Mouse (Mus musculus) c-Kit-positive CD71-negative TER-119-negative erythroid progenitor cells, embryonic 14.5 days (primary cell): ENCODE results near the gene Rnf144a.
A peak's percentile ranks its signal among the peaks of the same experiment; 100 is the strongest.
"Not testable (repeated sequence)": the region's sequence is repeated elsewhere in the genome, so short reads cannot be mapped to it uniquely, and the experiment has no call there.

Experiments used
- DNase-seq: peaks from one replicate; pipeline ENCODE4 v3.0.0-alpha.2; 2013; ENCODE audit warnings: low read depth

Rnf144a gene

DNA sequence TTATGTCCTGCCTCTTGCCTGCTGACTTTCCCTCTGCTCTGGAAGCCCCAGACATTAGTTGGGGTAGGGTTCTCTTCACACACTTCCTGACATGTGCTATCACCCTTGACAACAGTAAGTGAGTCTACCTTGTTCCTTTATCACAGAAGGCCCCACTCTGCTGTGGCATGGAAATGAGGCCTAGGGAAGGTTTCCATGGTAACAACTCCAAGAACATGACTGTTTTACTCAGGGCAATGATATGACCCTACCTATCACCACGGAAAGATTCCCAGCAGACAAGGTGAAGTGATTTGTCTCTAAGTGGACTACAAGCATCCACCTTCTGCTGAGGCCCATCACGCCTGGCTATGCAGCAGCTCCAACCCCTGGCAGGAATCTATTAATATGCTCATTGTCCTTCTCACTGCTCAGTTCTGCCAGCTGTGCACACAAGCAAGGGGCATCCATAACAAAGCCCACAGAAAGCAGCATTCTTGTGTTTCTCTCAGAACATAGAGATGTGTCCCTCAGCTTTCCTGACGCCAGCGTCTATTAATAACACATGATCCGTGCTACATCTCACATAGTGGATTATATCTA is 91.2 kb downstream of the Rnf144a start:
- DNase-seq, result no peak

DNA sequence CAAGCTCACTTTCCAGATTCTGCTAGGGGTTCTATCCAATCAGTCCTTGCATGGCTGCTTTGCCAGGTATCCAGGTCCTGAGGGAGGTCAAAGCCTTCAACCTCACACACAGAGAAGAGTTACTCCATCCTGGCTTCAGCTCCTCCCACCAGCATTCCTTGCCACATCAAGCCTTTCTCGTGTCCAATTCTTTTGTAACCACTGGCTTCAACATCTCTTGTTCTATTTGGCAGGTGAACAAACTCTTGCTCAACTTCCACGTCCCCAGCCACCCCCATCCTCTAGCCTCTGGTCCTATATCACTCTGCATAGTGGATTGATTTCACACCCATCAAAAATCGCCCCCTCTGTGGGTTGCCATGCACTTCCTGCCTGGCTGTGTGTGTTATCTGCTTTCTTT is 98.8 kb downstream of the Rnf144a start:
- no peak for DNase-seq

DNA sequence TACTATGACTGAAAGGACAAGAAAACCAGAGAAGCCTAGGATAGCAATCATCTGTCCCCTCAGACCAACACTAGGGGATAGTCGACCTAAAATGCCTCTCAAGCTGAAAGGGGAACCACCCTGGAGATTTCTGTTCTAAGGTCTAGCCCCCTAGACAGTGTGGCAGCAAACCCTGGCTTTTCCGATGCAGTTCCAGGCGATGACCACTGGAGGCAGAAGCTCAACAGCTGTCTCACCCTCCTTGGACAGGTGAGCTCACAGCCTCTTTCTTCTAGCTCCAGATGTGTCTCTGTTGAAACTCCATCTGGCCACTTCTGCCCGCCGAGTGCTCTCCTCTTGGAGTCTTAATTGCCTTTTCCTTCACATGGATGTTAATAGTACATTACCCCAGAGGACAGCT is 100.1 kb downstream of the Rnf144a start:
- peak; percentile 28 for DNase-seq

DNA sequence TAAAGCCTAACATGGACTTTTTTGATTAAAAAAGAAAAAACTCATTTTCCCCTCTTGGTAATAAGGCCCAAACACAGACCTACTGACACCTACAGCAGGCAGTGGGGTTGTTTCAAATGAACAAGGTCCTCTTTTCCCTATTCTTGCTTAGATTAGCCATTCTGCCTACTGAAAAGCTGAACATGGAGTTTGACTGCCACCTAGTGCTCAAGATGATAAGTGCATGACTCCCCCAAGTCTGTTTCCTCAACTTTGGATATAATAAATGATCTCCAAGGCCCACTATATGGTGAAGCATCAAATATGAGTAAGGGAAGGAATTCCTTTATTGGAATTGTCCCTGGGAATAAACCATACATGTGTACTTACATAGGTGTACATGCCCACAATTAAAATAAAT is 103.5 kb downstream of the Rnf144a start:
- DNase-seq, result peak; percentile 36

DNA sequence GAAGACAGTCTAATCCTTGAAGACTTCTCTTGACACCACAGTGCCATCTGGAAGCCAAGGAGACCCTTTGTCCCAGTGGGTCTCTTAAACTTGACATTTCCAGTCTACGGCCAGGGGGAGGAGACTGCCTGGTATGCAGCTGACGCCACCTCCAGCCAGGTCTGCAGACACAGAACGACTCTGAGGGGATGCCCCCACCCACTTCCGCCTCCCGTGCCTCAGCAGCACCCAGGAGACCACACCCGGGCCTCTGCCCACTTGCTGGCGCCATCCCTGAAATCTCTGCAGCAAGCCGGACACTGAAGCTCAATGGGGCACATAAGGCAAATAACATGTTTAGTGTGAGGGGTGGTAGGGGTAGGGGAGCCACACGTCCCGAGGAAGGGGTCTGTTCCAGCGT is 104.8 kb downstream of the Rnf144a start:
- DNase-seq, result no peak

DNA sequence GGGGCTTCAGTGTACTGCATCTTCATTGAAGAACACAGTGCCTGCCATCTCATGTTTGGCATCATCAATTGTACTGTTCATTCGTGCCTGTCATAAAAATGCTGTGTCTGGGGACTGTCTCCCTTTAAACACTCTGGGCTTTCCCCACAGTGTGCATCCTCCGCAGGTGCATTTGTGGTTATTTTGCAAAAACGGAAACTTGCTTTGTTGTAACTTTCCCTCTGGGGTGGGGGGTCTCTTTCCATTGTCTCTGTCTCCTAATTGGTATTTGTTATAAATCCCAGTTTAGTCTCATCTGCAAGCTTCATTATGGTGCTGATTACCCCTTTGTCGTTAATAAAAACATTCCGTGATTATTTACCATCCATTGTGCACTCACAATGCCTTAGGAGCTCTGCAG is 112.2 kb downstream of the Rnf144a start:
- DNase-seq, result no peak

DNA sequence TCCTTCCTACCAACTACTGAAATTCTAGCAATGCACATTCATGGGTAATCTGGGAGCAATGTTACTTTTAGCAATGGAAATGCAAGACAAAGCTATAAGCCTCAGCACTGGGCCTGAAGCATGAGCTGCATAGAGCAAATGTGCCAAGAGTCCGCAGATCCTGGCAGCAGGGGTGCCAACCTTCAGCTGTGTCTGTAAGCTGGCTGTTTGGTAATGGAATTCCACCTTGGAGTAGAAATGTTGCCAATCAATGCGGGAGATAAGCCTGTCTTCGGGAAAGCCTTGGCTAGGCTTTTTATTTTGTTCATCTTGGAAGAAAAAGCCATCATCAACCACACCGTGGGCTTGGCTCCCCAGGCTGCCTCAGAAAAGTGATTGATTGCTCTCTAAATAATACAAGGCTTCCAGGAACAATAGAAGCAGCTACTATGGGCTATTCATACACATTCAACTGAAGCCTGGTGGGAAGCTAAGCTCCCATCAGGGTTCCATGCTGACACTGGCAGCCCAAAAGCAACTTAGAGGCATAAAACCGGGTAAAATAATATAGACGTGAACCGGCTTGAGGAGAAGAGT is 115.5 kb downstream of the Rnf144a start:
- no peak for DNase-seq

DNA sequence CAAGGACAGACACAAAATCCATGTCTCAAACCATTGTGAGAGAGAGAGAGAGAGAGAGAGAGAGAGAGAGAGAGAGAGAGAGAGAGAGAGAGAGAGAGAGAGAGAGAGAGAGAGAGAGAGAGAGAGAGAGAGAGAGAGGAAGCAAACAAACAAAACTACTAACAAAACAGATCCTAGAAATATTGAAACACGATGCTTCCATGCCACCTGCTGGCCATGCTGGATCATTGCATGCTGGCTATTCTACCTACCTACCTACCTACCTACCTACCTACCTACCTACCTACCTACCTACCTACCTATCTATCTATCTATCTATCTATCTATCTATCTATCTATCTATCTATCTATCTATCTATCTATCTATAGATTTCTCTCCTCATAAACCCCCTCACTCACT is 119.1 kb downstream of the Rnf144a start:
- DNase-seq, result not testable (repeated sequence)

DNA sequence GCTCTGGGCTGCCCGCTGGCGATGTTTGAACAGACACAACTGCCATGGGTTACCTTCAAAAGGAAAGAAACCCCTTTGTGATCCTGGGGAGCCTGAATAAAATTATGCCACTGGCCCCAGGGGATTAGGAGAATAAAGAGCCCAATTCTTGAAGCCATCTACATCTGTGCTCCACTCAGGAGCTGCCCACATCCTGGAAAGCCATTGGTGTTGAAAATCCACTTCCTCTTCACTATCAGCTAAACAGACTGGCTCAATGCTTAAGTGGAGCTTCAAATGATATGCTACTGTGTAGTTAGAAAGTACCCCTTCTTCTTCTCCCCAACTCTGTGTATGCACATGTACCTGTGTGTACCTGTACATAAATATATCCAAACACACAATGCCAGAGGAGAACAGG is 125.9 kb downstream of the Rnf144a start:
- no peak for DNase-seq

DNA sequence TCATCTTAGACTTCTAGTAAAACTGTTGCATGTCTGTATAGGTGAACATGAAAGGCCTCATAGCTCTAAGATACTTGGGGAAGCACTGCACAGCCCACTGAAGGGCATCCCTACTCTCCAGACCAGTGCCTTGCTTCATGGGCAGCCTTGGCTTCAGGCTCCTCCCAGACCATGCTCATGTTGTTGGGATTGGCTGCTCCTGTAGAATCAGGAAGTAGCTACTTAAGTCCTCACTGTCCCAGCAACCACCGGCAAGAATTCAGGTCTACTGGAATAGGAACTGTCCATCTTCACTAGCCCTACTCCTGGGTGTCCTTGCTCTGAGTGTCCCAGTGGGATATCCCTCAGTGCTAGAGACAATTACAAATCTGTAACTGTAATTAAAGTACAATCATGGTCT is 126.7 kb downstream of the Rnf144a start:
- no peak for DNase-seq

DNA sequence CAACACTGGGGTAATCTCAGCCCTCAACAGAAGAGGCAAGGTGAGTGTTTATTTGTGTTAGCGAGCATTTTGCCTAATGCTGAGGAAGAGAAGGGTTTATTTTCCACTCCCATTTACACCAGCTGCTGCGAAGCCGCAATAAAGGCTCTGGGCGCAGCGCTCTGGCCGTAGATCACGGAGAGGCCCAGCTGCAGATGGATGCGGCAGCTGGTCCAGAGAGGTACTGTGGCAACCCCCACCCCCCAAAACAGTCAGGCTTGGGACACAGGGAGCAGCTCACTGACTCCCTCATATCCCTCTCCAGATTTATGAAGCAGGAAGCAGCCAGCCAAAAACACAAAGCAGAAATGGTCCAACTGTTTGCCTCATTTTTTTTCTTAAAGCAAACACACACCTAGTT is 129.1 kb downstream of the Rnf144a start:
- no peak for DNase-seq

DNA sequence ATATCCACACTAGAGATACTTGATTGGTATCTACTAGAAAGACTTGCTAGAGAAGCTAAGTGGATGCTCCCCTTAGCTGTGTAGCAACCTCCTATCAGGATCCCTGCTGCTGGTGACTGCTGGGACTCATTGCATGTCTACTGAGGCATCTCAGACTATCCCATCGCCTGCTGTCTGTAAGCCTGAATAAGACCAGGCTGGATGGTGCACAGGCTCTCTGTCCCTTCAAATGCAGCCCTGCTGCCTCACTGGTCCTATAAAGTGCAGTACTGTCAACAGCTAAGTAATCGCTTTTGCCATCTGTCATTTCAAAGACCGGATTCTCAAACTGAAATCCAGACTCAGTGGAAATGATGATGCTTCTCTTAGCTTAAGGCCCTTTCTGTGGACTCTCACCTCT is 129.6 kb downstream of the Rnf144a start:
- no peak for DNase-seq

DNA sequence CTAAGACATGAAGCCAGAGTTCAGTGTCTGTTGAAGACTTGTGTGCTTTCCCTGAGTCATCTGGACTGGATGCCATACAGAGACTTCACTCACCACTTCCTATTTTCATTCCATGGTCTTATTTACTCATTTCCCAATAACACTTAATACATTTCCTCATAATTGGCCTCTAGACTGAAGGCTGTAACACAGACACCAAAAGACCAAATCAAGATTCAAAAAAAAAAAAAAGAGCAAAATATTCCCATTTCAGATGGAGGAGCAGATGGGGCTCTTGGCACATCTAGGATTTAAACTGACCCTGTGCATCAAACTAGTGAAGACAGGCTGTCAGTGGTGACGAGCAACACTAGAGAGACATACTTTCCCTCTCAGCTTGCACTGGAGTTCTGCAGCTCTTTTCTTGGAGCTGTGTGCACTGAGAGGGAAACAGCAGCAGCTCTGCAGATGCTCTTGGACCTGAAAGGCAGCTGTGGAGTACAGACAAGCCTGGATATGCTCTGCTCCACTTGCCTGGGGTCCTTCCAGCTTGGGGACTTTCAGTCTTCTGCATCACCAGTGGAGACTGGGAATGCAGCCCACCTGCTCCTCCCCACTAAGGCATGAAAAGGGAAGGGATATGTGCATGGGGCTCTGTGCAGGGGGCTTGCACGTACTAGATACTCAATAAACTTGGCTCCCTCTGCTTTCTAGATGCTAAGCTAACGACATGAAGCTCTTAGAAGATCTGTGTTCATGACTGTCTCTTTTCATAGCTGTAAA is 134.2 kb downstream of the Rnf144a start:
- no peak for DNase-seq

DNA sequence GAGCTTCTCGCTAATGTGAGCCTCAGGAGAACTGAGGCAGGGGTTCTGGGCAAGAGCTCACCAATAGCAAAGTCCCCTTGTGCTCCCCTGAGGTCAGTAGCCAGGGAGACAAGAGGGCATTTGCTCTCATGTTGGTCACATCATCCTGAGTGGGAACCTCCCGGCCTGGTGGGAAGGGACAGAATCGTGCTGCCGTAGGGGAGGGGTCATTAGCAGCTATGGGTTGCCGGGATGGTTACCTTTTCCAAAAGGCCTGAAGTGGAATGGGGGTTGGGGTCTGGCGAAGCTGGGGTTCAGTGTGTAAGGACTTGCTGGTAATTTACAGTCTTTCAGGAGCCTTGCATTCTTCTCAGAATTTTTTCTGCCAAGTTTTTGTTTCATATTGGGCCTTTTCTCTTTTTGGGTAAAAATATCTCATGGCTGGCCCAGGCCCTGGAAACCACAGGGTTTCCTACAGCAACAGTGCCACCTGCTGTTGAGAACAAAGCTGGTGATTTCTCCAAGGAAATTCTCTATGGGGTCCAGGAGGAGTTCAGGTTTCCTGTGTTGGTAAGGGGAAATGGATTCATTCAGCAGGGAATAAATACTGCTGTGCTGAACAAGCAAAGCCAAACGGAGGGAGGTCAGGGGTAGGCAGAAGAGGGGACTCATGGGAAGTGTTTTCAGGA is 137.9 kb downstream of the Rnf144a start:
- DNase-seq, result peak; percentile 13

DNA sequence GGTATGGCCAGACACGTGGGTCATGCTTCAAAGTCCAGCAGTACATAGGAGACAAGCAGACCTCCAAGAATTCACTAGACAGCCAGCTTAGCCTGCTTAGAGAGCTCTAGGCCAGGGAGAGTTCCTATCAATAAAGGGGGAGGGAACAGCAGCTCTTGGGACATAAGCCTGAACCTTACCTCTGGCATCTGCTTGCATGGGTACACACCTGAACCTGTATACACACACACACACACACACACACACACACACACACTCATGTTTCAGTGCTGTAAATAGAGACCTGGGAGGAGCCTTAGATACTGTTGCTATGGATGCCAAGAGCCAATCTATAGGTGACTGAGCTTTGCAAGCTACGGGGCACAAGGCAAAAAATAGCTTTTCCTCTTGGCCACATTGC is 138.5 kb downstream of the Rnf144a start:
- DNase-seq, result no peak
